In the genomic region with DNA sequence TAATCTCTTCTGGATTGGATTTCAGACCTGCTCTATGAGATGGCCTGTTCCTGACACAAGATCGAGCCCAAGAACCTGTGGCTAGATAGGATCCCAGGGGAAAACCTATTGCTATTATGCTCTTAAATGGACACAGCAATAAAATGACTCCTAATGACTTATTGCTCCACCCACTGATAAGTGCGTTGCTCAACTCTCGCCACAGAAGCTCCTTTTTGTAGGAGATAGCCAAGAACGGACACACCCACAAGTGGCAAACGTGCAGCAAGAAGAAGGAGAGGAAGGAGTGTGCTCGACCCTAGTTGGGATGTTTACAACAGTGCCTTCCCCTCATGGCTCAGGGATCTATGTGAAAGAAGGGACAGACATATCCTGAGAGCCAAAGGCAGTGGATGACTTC, we compare ENCODE assay signal across 17 mouse cellular contexts. TPM values are rescaled to one million over a fixed set of nuclear protein-coding genes. Genes with fewer than 3 reads are reported as not detected.
A peak's percentile ranks its signal among the peaks of the same experiment; 100 is the strongest.
DNase-seq lines count a peak whose midpoint lies in the region; ATAC-seq and TF ChIP-seq lines count a peak whose summit lies in the region.
"Had no signal": no experiment of that assay in that cellular context is flagged by ENCODE, and none has a peak within 500 bp of the region (broad histone marks: within the 10 kb centered on the region; RNA-seq: fewer than 3 reads in every experiment).

No protein-coding gene starts in this region.

- H3K9ac ChIP-seq in liver, embryonic 13.5 days, result no peak overlapping the region
- no peak overlapping the region for H3K9ac ChIP-seq in stomach, postnatal 0 days (ENCODE audit: low read length)

- H3K9me3 ChIP-seq in liver, embryonic 13.5 days (replicated peaks), result no peaks in the 10 kb centered on the region
- no peaks in the 10 kb centered on the region for H3K9me3 ChIP-seq in stomach, postnatal 0 days (ENCODE audit: control insufficient read depth, low read length)
- H3K9me3 ChIP-seq: heart, embryonic 10.5 days; midbrain, embryonic 10.5 days had no signal

- peaks cover 3% of the 10 kb centered on the region; the same call in 1 of the 2 replicates for H3K36me3 ChIP-seq in liver, embryonic 13.5 days
- no peaks in the 10 kb centered on the region for H3K36me3 ChIP-seq in stomach, postnatal 0 days (ENCODE audit: control insufficient read depth, insufficient read depth, low read length)
- no peaks in the 10 kb centered on the region for H3K36me3 ChIP-seq in kidney, adult 2 months (ENCODE audit: control insufficient read depth, insufficient read depth, low read length)
- H3K36me3 ChIP-seq: G1E; heart, embryonic 10.5 days; midbrain, embryonic 10.5 days had no signal

- TF ChIP-seq POLR2A in kidney, adult 2 months (IDR thresholded peaks at IDR 0.05; ENCODE audit: low read depth, low read length), result no peak

- peak; percentile 84 for ATAC-seq in liver, embryonic 13.5 days (ENCODE audit: low read depth)
- ATAC-seq in stomach, postnatal 0 days (ENCODE audit: low FRiP score, low TSS enrichment), result 0 out of 2 replicates have a peak, but pooled peaks have one; percentile 29

- no peaks in the 10 kb centered on the region for H3K27me3 ChIP-seq in liver, embryonic 13.5 days
- H3K27me3 ChIP-seq in stomach, postnatal 0 days (ENCODE audit: control insufficient read depth, insufficient read depth, low read length), result no peaks in the 10 kb centered on the region
- H3K27me3 ChIP-seq in kidney, adult 2 months (replicated peaks; ENCODE audit: control insufficient read depth, insufficient read depth, low read length), result no peaks in the 10 kb centered on the region

- H3K4me1 ChIP-seq in liver, embryonic 13.5 days (replicated peaks), result peaks cover 14% of the 10 kb centered on the region
- H3K4me1 ChIP-seq in stomach, postnatal 0 days (replicated peaks; ENCODE audit: control insufficient read depth, insufficient read depth), result no peaks in the 10 kb centered on the region
- H3K4me1 ChIP-seq in kidney, adult 2 months (ENCODE audit: control insufficient read depth, insufficient read depth, low read length), result 0 out of 2 replicates have a peak, but pooled peaks cover 5% of the 10 kb centered on the region
- H3K4me1 ChIP-seq: heart, embryonic 10.5 days; midbrain, embryonic 10.5 days had no signal

- H3K4me2 ChIP-seq in liver, embryonic 13.5 days, result peak overlapping the region; percentile 45
- H3K4me2 ChIP-seq in stomach, postnatal 0 days (replicated peaks; ENCODE audit: low read depth), result no peak overlapping the region

- 0 out of 2 replicates have a peak overlapping the region, but pooled peaks have one; percentile 4 for H3K27ac ChIP-seq in liver, embryonic 13.5 days
- H3K27ac ChIP-seq in stomach, postnatal 0 days (replicated peaks), result 0 out of 2 replicates have a peak overlapping the region, but pooled peaks have one; percentile 4
- H3K27ac ChIP-seq in kidney, adult 2 months (ENCODE audit: insufficient read depth, low read depth, low read length), result no peak overlapping the region
- H3K27ac ChIP-seq: heart, embryonic 10.5 days; layer of hippocampus, adult 2 months; midbrain, embryonic 10.5 days had no signal

- peak; percentile 19 for DNase-seq in urinary bladder, postnatal 14 days (ENCODE audit: low spot score)
- DNase-seq in urinary bladder, postnatal 4 days (ENCODE audit: low spot score in 2 of 2), result no peak
- DNase-seq in liver, embryonic 13.5 days, result peak; percentile 25
- peak; percentile 49 for DNase-seq in lung, postnatal 25 days (ENCODE audit: low spot score)
- peak; percentile 21 for DNase-seq in stomach, postnatal 0 days (ENCODE audit: low spot score)
- no peak for DNase-seq in kidney, adult 2 months
- DNase-seq in cerebellum, adult 11-12 months, result no peak
- no peak for DNase-seq in neural tube, embryonic 10.5 days (ENCODE audit: extremely low spot score, low spot score)
- DNase-seq: B cell, adult 2 months; cerebellum, adult 8-10 months; kidney, adult 9 months; left cerebral cortex, postnatal 4 days; thymus, postnatal 25 days had no signal

- TF ChIP-seq CTCF in stomach, postnatal 0 days (IDR thresholded peaks at IDR 0.05; ENCODE audit: low read depth), result no peak
- no peak for TF ChIP-seq CTCF in kidney, adult 2 months (conservative IDR thresholded peaks at IDR 0.05; ENCODE audit: insufficient read depth, insufficient read length, low read depth, low read length)

- no peak overlapping the region for H3K4me3 ChIP-seq in liver, embryonic 13.5 days (replicated peaks)
- H3K4me3 ChIP-seq in stomach, postnatal 0 days (ENCODE audit: low read depth, low read length), result no peak overlapping the region
- no peak overlapping the region for H3K4me3 ChIP-seq in kidney, adult 2 months (ENCODE audit: insufficient read depth, low read depth, low read length)
- H3K4me3 ChIP-seq: heart, embryonic 10.5 days; layer of hippocampus, adult 2 months; midbrain, embryonic 10.5 days had no signal

- TF ChIP-seq EP300 in stomach, postnatal 0 days (optimal IDR thresholded peaks at IDR 0.05), result no peak

- 19% methylated on average over 6 of the region's 6 CpGs for WGBS in liver, embryonic 13.5 days (ENCODE audit: insufficient replicate concordance)
- WGBS in stomach, postnatal 0 days, result 34% methylated on average over 6 of the region's 6 CpGs
- 67% methylated on average over 6 of the region's 6 CpGs for WGBS in kidney, adult 2 months

RNA-seq across cellular contexts. Expression of a gene that starts 7.4 kb away (rescaled TPM):
- polyA plus RNA-seq in liver, embryonic 13.5 days (2015; fragmentation: Nextera tagmentation; extraction: Ambion mirVana), result 1.7 and 2.0 TPM in 2 replicates
- 8.2 and 9.2 TPM in 2 replicates for polyA plus RNA-seq in stomach, postnatal 0 days (2015; fragmentation: Nextera tagmentation; extraction: Ambion mirVana)
- 3.2 and 3.9 TPM in 2 replicates for polyA plus RNA-seq in kidney, adult 2 months (2012; rRNA removed)
- polyA plus RNA-seq: G1E had no signal

Comparison
In these comparisons a context has a peak if more than half of its experiments do, and no peak if none do; other contexts are left out.
1. DNase-seq: peak in urinary bladder, postnatal 14 days (single experiment), liver, embryonic 13.5 days (single experiment), lung, postnatal 25 days (single experiment) and stomach, postnatal 0 days (single experiment); none in urinary bladder, postnatal 4 days (0 of 2), kidney, adult 2 months (single experiment), cerebellum, adult 11-12 months (single experiment) and neural tube, embryonic 10.5 days (single experiment).